Mouse (Mus musculus) left cerebral cortex, adult 6 months (tissue): Measurements from ENCODE around the gene Lsm11. TPM values are rescaled to one million over a fixed set of nuclear protein-coding genes. Genes with fewer than 3 reads are reported as not detected.

Experiments used
- long read RNA-seq, 2 experiments: library from polyadenylated mRNA; unstranded; transcript quantifications; one replicate each; pipeline ENCODE4 v2.0.0; 2019 to 2020
- polyA plus RNA-seq: library from polyadenylated mRNA; unstranded; fragments of <200 nt; fragmentation: Nextera tagmentation; gene quantifications from 2 replicates; pipeline ENCODE4 v1.2.3, GENCODE M21; 2021

Lsm11 gene
- polyA plus RNA-seq: 2.2 and 7.1 TPM in 2 replicates
- long read RNA-seq, experiment 1, full-length matches to known transcripts: 8 of 17 reads
- long read RNA-seq, experiment 1, partial matches to known transcripts: 1 of 17 reads
- long read RNA-seq, experiment 1, other reads (novel, unspliced or antisense): 8 of 17 reads
- long read RNA-seq, experiment 2, partial matches to known transcripts: 0 of 11 reads
- long read RNA-seq, experiment 2, other reads (novel, unspliced or antisense): 11 of 11 reads

DNA sequence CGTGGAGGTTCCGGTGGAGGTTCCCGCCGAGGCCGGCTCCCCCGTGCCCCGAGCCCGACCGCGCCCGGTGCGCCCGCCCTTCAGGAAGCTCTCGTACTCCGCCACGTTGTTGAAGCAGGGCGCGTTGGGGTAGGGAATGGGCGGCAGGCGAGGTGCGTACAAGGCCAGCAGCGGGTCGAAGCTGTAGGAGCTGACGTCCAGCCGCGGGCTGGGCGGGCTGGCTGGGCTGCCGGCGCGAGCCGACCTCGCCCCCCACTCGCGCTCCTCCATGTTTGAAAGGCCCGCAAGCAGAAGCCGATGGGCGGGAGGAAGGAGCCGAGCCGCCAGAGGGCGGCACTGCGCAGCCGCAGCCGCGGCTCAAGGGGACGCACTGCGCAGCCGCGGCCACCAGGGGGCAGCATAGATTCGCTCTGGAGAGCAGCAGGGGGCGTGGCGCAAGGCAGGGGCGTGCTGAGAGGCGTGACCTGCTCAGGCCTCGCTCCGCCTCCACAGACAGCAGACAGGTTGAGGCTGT, at the start of gene Lsm11:
Gene Lsm11, minus strand, starts transcription at position 293 of the 514 bp plus-strand sequence.

GRCm38 (mm10) chr11:45979946-45980892, 35.5 kb upstream of the Lsm11 start, which contains the start of gene Sox30:
Sox30 (plus strand) TSS chr11:45980310.

GRCm38 (mm10) chr11:45955127-45955627, 10.4 kb upstream of the Lsm11 start, which contains the start of gene Thg1l:
Thg1l (minus strand) TSS chr11:45955494.

Other genes starting within 250 kb of the Lsm11 start
- gene Clint1, start 92.9 kb downstream of the Lsm11 start, polyA plus RNA-seq: 7.0 and 8.9 TPM in 2 replicates
- 6.3 and 12.7 TPM in 2 replicates for gene Thg1l, start 10.6 kb upstream of the Lsm11 start, polyA plus RNA-seq
- 0.06 and 0.11 TPM in 2 replicates for gene Sox30, start 35.4 kb upstream of the Lsm11 start, polyA plus RNA-seq
- 17.4 and 20.8 TPM in 2 replicates for gene Gm12166, start 107.4 kb upstream of the Lsm11 start, polyA plus RNA-seq
- gene Adam19, start 111.1 kb upstream of the Lsm11 start, polyA plus RNA-seq: 1.2 and 1.9 TPM in 2 replicates
- 2.5 TPM in 2 replicates for gene Nipal4, start 221.6 kb upstream of the Lsm11 start, polyA plus RNA-seq